8 mouse cellular contexts compared by ENCODE assay signal in the genomic region with DNA sequence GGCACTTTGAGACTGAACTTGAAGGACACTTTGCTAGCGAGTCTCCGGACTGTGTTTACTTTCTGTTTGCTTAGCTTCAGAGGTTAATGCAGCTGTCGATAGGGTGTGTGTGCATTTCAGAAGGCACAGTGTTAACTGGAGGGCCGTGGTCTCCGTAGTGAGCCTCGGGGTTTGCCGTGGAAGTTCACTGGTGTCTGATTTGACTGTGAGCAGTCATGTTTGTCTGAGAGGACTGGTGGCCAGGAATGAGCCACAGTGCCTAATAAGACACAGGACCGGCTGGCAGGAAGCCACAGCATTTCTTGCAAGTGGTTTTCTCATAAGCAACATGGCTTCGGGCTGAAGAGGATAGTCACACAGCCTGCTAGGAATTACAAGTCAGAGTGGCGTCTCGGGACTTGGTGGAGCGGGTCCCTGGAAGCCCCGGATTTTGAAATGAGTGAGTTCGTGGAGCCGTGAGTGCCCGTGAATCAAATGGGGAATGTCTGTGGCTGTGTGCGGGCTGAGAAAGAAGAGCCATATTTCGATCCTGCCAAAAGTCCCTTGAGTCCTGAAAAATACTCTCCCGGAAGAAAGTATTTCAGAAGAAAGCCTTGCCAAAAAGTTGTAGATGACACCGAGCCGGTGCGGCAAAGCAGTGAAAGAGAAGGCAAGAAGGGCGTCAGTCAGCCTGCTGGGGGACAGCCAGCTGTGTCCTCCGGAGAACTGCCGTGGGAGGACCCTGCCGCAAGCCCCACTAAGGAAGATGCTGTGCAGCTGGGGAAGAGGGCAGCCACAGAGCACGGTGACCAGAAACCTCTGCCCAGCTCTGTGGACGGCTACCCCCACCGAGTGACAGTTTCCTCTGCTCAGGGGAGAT.
DNase-seq lines count a peak whose midpoint lies in the region; ATAC-seq and TF ChIP-seq lines count a peak whose summit lies in the region.

No protein-coding gene starts in this region.

- H3K4me3 ChIP-seq in spleen, adult 2 months (ENCODE audit: extremely low read depth, insufficient read depth, insufficient read length) = no peak overlapping the region; the same call in 1 of the 2 replicates
- no peak overlapping the region for H3K4me3 ChIP-seq in heart, embryonic 11.5 days (ENCODE audit: low read depth, low read length)
- H3K4me3 ChIP-seq in kidney, postnatal 0 days (replicated peaks; ENCODE audit: low read depth, low read length) = peak overlapping the region; percentile 38
- peak overlapping the region; percentile 49 for H3K4me3 ChIP-seq in lung, embryonic 16.5 days (ENCODE audit: low read length)

- WGBS in spleen, adult 2 months = 80% methylated on average over 29 of the region's 29 CpGs
- WGBS in heart, embryonic 11.5 days (ENCODE audit: insufficient replicate concordance) = 68% methylated on average over 29 of the region's 29 CpGs
- WGBS in kidney, postnatal 0 days = 21% methylated on average over 29 of the region's 29 CpGs
- 24% methylated on average over 29 of the region's 29 CpGs for WGBS in lung, embryonic 16.5 days

- no peak for TF ChIP-seq CTCF in spleen, adult 2 months (IDR thresholded peaks at IDR 0.05; ENCODE audit: extremely low read depth, insufficient read depth, insufficient read length, insufficient replicate concordance)
- TF ChIP-seq CTCF in kidney, postnatal 0 days (IDR thresholded peaks at IDR 0.05; ENCODE audit: low read depth) = no peak

- peak overlapping the region; percentile 49 for H3K4me2 ChIP-seq in heart, embryonic 11.5 days
- H3K4me2 ChIP-seq in kidney, postnatal 0 days (ENCODE audit: low read length) = peak overlapping the region; percentile 64
- peak overlapping the region; percentile 75 for H3K4me2 ChIP-seq in lung, embryonic 16.5 days (ENCODE audit: low read depth, low read length)

- no peak for ATAC-seq in heart, embryonic 11.5 days (replicated peaks; ENCODE audit: insufficient number of reproducible peaks, low FRiP score, low TSS enrichment)
- ATAC-seq in kidney, postnatal 0 days (replicated peaks; ENCODE audit: low FRiP score, low read depth) = no peak
- peak; percentile 59 for ATAC-seq in lung, embryonic 16.5 days (ENCODE audit: low read depth)
- no peak for ATAC-seq in megakaryocyte-erythroid progenitor cell, adult 5-6 weeks (replicated peaks; ENCODE audit: low FRiP score, low TSS enrichment, poor library complexity, severe bottlenecking)

- peak overlapping the region; percentile 3; the same call in 1 of the 2 replicates for H3K9ac ChIP-seq in heart, embryonic 11.5 days (ENCODE audit: low read depth, low read length)
- H3K9ac ChIP-seq in kidney, postnatal 0 days (ENCODE audit: low read depth, low read length) = peak overlapping the region; percentile 56
- H3K9ac ChIP-seq in lung, embryonic 16.5 days (ENCODE audit: low read length) = peak overlapping the region; percentile 54

- no peaks in the 10 kb centered on the region for H3K4me1 ChIP-seq in spleen, adult 2 months (ENCODE audit: control insufficient read depth, insufficient read depth, insufficient read length)
- H3K4me1 ChIP-seq in heart, embryonic 11.5 days (ENCODE audit: control insufficient read depth, insufficient read depth, low read length) = peaks cover 50% of the 10 kb centered on the region
- peaks cover 14% of the 10 kb centered on the region; the same call in 1 of the 2 replicates for H3K4me1 ChIP-seq in kidney, postnatal 0 days (replicated peaks; ENCODE audit: insufficient read depth, low read length)
- H3K4me1 ChIP-seq in lung, embryonic 16.5 days (replicated peaks; ENCODE audit: control insufficient read depth, insufficient read depth, low read length) = peaks cover 15% of the 10 kb centered on the region

- no peaks in the 10 kb centered on the region for H3K36me3 ChIP-seq in spleen, adult 2 months (ENCODE audit: control insufficient read depth, insufficient read depth, low read length)
- H3K36me3 ChIP-seq in heart, embryonic 11.5 days (ENCODE audit: control insufficient read depth, insufficient read depth, low read length) = no peaks in the 10 kb centered on the region
- no peaks in the 10 kb centered on the region for H3K36me3 ChIP-seq in kidney, postnatal 0 days (ENCODE audit: insufficient read depth, low read length)
- H3K36me3 ChIP-seq in lung, embryonic 16.5 days (ENCODE audit: control insufficient read depth, insufficient read depth, low read length) = no peaks in the 10 kb centered on the region

- no peak for TF ChIP-seq POLR2A in spleen, adult 2 months (IDR thresholded peaks at IDR 0.05; ENCODE audit: low read depth, low read length)

- H3K9me3 ChIP-seq in heart, embryonic 11.5 days (replicated peaks; ENCODE audit: control insufficient read depth, low read length) = no peaks in the 10 kb centered on the region
- no peaks in the 10 kb centered on the region for H3K9me3 ChIP-seq in kidney, postnatal 0 days (replicated peaks; ENCODE audit: low read length)
- H3K9me3 ChIP-seq in lung, embryonic 16.5 days (ENCODE audit: control insufficient read depth, low read length) = no peaks in the 10 kb centered on the region

- H3K27ac ChIP-seq in spleen, adult 2 months (ENCODE audit: insufficient read depth, low read length) = peak overlapping the region; percentile 65; the same call in 1 of the 2 replicates
- H3K27ac ChIP-seq in heart, embryonic 11.5 days (ENCODE audit: low read depth, low read length) = peak overlapping the region; percentile 62; the same call in 1 of the 2 replicates
- peak overlapping the region; percentile 91 for H3K27ac ChIP-seq in kidney, postnatal 0 days
- H3K27ac ChIP-seq in lung, embryonic 16.5 days (ENCODE audit: low read length) = peak overlapping the region; percentile 34

- DNase-seq in spleen, adult 2 months (ENCODE audit: low read depth in 1 of 2, low spot score in 2 of 2) = no peak
- DNase-seq in spleen, postnatal 36 days (ENCODE audit: low spot score in 2 of 2) = no peak
- DNase-seq in cerebellum, adult 9-10 months = peak; percentile 71
- peak; percentile 71 for DNase-seq in kidney, postnatal 0 days (ENCODE audit: low spot score)
- peak; percentile 39 for DNase-seq in testis, postnatal 14 days (ENCODE audit: low spot score)

- no peaks in the 10 kb centered on the region for H3K27me3 ChIP-seq in spleen, adult 2 months (ENCODE audit: control insufficient read depth, insufficient read depth, low read length)
- H3K27me3 ChIP-seq in heart, embryonic 11.5 days (ENCODE audit: control insufficient read depth, insufficient read depth, low read length) = no peaks in the 10 kb centered on the region
- no peaks in the 10 kb centered on the region for H3K27me3 ChIP-seq in kidney, postnatal 0 days (ENCODE audit: insufficient read depth, low read length)
- H3K27me3 ChIP-seq in lung, embryonic 16.5 days (ENCODE audit: control insufficient read depth, insufficient read depth, low read depth, low read length) = no peaks in the 10 kb centered on the region

Comparison
In these comparisons a context has a peak if more than half of its experiments do, and no peak if none do; other contexts are left out.
1. DNase-seq: peak in cerebellum, adult 9-10 months (single experiment), kidney, postnatal 0 days (single experiment) and testis, postnatal 14 days (single experiment); none in spleen, adult 2 months (0 of 2) and spleen, postnatal 36 days (0 of 2).
2. H3K27ac ChIP-seq: peak in every context shown above with its lines; median percentile 91 in kidney, postnatal 0 days; 65 in spleen, adult 2 months; 62 in heart, embryonic 11.5 days; 34 in lung, embryonic 16.5 days.
3. H3K4me3 ChIP-seq: peak in kidney, postnatal 0 days (single experiment) and lung, embryonic 16.5 days (single experiment); none in spleen, adult 2 months (single experiment) and heart, embryonic 11.5 days (single experiment).
4. H3K9ac ChIP-seq: peak in every context shown above with its lines; median percentile 56 in kidney, postnatal 0 days; 54 in lung, embryonic 16.5 days; 3 in heart, embryonic 11.5 days.
5. Peak in every context shown above with its lines, with median percentiles within 50 percentile points of each other: H3K4me2 ChIP-seq.